Mouse (Mus musculus) CD4-positive, CD25-positive, alpha-beta regulatory T cell (primary cell): Measurements from ENCODE around the gene Gm5934. TPM values are rescaled to one million over a fixed set of nuclear protein-coding genes. Genes with fewer than 3 reads are reported as not detected.

Source experiments
- polyA plus RNA-seq: library from polyadenylated mRNA; unstranded; fragments of 100-300 nt; shearing (Covaris generic); gene quantifications from one replicate; pipeline ENCODE4 v1.2.1, GENCODE M21; 2017

Gm5934 gene
- polyA plus RNA-seq: 0.07 TPM

GRCm38 (mm10) chrX:24500660-24501059 is at the start of gene Gm5934:
TSS of gene Gm5934 (minus strand) at chrX:24500760.

Other genes with a start within 250 kb of the Gm5934 start
- not detected for gene Gm4297, start 74.1 kb upstream of the Gm5934 start, polyA plus RNA-seq